Mouse (Mus musculus) A20 (cell line): Measurements from ENCODE around the gene Psme4.

Experiments used
- DNase-seq: peaks from one replicate; pipeline ENCODE4 v3.0.0-alpha.2; 2011; ENCODE audit warnings: low read depth, low spot score

Psme4 gene

DNA sequence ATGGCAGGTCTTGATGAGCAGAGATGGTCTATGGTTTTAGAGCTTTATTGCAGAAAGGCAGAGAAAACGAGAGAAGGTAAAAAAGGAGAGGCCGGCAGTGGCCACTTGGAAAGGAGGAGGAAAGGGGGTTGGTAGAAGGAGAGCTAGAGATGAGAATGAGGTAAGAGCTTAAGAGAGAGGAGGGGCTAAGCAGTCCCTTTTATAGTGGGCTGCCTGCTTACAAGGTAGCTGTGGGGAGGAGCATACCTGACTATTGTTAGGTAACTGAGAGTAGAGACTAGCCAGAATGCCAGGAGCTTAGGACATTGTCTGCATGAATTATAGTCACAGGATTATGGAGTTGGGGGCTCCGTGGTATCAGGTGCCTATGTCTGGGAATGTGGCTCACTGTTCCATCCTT is 14.0 kb downstream of the Psme4 start:
- no peak for DNase-seq

DNA sequence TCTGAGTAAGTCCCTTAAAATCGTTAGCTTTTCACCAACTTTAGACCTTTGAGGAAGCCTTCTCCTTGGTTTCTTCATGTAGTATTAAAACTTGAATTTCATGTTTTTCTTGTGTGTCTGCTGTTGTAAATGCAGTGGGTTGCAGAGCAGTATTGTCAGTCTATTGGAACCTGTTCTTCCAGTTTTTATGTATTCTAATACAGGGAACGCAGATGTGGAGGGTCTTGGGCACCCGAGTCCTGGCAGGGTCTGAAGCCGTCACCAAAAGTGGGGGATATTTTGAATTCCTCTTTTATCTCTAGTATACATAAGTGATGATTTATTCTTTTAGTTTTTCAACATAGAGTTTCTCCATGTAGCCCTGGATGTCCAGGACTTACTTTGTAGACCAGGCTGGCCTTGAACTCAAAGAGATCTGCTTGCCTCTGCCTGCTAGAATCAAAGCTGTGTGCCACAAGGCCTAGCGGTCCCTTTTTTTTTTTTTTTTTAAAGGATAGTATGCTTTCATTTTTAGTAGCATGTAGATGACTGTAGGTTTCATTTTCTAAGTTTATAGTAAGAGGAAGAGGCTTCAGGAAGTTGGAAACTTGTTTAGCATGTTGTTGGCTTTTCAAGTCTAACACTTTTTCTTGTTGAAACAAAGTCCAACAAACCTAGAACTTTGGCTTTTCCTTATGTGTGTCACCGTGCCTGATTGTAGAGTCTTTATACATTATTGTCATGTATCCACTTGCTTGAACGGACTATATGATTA is 14.9 kb downstream of the Psme4 start:
- peak; percentile 54 for DNase-seq

- DNase-seq = no peak
These were observed 21.2 kb downstream of the Psme4 start for GRCm38 (mm10) chr11:30792680-30793079.

GRCm38 (mm10) chr11:30793753-30794152 is 22.2 kb downstream of the Psme4 start:
- DNase-seq = no peak

DNA sequence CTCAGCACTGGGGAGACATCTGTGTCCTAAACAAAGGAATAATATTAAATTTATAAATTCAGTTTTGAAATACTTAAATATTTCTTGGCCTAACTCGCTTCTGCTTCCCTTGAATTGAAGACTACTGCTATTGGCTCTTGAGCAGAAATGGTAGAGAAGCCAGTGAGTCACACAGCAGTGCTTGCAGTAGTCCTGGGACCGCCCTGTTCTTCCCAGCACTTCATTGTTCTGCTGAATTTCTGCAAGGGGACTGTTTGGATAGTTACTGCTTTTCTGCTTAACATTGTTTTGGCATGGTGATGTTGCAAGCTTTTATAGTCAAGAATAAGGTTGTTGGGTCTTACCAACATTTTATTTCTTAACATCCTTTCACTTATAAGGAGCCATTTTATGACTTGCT is 25.7 kb downstream of the Psme4 start:
- no peak for DNase-seq

GRCm38 (mm10) chr11:30799496-30799895 is 28.0 kb downstream of the Psme4 start:
- DNase-seq = peak; percentile 70

DNA sequence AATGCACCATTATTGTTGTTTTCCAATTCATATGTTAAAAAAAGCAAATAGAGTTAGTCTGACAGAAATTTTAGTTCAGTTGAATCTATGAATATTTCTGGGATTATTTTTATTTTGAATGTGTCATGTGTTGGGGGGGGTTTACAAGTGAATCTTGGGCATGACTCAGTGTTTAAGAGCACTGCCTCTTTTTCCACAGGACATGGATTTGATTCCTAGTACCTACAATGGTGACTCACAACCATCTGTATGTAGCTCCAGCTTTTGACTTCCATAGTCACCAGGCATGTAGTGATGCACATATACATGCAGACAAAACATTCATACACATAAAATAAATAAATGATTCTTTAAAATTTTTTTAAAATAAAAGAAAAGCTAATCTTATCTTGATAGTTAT is 28.6 kb downstream of the Psme4 start:
- DNase-seq = no peak

DNA sequence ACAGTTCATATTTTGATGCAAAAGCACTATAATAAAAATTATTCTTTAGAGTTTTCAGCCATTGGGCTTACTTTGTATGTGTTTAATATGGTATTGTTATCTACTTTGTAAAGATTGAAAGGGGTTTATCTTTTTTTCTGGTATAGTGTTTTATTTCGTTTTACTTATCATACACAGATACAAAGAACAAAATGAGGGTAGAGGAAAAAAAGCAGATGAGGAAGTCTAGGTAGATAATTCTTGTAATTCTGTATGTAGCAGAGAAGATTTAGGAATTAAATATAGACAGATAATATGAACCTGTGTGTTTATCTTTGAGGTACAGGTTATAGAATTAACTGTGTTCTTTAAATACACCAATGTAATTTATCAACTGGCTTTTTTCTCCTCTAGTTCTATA is 30.9 kb downstream of the Psme4 start:
- DNase-seq = no peak

GRCm38 (mm10) chr11:30821116-30821515 is 49.6 kb downstream of the Psme4 start:
- no peak for DNase-seq

GRCm38 (mm10) chr11:30838793-30839192 is 67.3 kb downstream of the Psme4 start:
- no peak for DNase-seq

DNA sequence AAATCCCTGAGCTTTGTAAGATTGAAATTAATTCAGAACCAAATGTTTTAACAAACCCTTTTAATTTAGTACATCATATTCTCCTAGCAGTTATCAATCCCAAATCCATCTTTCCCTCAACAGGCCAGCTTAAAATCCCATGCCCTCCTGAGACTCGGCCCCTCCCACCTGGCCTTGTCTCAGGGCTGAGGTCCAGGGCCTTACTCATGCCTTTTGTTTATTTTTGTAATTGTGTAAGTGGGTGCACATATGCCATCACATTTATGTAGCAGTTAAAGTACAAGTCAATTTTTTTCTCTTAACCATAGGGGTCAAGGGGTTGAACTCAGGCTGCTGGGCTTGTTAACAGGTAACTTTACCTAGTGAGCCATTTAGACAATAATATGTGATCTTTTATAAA is 72.8 kb downstream of the Psme4 start:
- no peak for DNase-seq

GRCm38 (mm10) chr11:30872425-30872824 is 100.9 kb downstream of the Psme4 start:
- no peak for DNase-seq

DNA sequence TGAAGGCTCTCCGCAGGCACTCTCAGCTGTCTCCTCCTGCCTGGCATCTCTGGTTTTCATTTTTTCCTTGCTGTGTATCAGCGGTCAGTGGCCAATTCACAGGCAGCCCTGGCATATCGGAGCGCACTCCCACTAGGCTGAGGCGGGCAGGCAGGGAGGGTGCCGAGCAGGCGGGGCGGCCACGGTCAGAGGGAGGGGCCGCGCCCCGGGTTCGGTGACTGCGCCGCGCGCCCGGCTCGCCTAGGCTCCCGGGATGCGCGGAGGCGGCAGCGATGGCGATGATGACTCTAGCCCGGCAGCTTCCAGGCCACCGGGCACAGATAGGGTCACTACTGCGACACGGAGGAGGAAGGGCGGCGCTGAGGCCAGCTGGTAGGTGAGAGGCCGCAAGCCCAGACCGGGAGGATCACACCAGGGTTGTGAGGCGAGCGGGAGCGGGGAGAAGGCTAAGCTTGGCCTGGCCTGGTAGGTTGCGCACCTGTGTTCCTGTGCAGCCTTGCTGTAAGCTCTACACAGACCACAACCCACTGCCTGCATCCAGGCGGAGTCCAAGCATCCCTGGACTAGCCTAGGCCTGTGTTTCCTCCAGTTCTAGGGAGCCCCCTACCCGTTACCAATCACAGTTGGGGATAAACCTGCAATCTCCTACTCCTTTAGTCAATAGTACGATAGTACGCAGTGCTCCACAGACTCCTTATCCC is 113.8 kb downstream of the Psme4 start, which contains the start of the genes Gpr75 and Asb3:
Gene Gpr75 (plus strand): TSS at position 188 of the 701 bp plus-strand sequence.
Gene Asb3 (plus strand): TSS at position 246 of the 701 bp plus-strand sequence.
- no peak for DNase-seq

DNA sequence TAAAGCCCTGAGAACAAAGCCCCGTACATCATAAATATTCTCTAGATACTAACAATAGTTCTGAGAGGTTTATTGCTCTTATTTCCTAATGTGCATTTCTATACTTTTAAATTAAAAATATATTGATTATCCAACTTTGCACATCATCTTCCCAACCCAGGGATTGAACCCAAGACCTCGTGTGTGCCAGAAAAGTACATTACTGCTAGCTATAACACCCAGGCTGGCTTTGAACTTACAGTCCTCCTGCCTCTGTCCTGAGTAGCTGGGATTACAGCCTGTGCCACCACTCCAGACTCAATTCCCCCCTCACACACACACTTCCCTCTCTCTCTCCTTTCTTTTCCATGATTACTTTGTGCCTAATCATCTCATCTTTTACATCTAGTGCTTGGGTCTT is 116.6 kb downstream of the Psme4 start:
- DNase-seq = no peak

DNA sequence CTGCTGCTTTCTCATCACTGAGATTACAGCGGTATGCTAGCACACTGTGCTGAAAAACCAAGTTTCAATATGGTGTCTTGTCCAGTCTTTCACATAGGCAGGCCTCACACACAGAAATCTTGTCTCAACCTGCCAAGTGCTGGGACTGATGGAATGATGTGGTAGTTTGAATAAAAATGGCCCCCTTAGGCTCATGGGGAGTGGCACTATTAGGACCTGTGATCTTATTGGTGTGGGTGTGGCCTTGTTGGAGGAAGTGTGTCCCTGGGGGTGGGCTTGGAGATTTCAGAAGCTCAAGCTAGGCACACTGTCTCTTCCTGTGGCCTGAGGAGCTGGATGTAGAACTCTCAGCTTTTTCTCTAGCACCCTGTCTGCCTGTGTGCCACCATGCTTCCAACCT is 124.7 kb downstream of the Psme4 start:
- DNase-seq = no peak

GRCm38 (mm10) chr11:30899312-30899711 is 127.8 kb downstream of the Psme4 start:
- no peak for DNase-seq

GRCm38 (mm10) chr11:30912311-30912710 is 140.8 kb downstream of the Psme4 start:
- no peak for DNase-seq

DNA sequence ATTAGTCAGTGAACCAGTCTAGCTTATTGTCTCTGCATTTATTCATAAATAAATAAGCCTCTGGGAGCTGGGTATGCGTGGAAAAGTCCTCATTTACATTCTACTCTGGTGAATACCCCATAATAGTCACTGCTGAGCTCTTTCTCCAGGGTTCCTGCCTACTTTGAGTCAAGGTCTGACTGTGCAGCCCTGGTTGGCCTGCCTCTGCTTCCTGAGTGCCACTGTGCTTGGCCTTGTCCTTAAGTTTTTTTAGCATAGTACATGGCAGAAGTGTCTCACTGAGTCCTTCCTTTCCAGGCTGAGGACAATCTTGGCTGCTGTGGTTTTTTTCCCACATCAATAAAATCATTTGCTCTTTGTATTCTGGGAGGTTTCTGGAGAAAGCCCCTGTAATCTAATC is 149.1 kb downstream of the Psme4 start:
- no peak for DNase-seq

DNA sequence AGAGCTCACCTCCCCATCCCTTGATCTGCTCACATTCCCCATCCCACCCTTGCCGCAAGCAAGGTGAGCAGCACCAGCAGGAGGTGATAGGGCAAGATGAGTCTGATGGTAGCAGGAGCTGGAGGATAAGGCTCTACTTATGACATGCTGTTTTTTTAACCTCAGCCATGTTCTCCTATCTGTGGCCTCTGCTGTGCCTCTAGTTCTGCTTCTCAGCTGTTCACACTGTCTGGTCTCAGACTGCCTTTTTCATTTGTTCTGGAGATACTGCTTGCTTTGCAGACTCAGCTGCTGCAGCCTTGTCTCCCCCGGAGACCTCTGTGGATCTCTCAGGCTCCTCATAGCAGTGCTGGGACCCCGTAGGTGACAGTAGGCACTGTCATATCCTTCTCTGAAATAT is 151.8 kb downstream of the Psme4 start:
- DNase-seq = no peak

- no peak for DNase-seq
These were observed 156.6 kb downstream of the Psme4 start for GRCm38 (mm10) chr11:30928079-30928478.

DNA sequence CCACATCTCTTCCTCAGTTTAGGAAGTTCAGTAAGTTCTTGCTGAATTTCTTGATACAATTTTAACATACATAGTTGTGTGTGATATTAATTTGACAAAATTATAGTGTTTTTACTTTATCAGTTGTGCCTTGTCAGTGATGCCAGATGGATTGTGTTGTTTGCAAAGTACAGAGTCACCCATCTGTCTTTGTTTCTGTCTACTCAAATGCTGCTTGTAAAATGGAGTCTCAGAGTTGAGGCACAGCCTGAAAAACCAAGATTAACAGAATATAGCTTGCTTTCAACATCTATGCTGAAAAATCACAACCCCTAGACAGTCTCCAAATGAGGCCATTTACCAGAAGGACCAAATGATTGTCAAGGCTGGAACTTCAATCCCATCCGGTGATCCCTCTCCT is 157.0 kb downstream of the Psme4 start:
- no peak for DNase-seq
